Comparison of ENCODE assay signal across 27 mouse cellular contexts in genomic region chr15:89525464-89525863, GRCm38 (mm10). TPM values are rescaled to one million over a fixed set of nuclear protein-coding genes. Genes with fewer than 3 reads are reported as not detected.
DNase-seq lines count a peak whose midpoint lies in the region; ATAC-seq and TF ChIP-seq lines count a peak whose summit lies in the region.
"Had no signal": no experiment of that assay in that cellular context is flagged by ENCODE, and none has a peak within 500 bp of the region (broad histone marks: within the 10 kb centered on the region; RNA-seq: fewer than 3 reads in every experiment).

No protein-coding gene starts in this region.

- 81% methylated on average over 8 of the region's 8 CpGs for WGBS in kidney, adult 2 months

- no peak for DNase-seq in cerebellum, postnatal 4 days (ENCODE audit: low spot score in 2 of 2)
- DNase-seq in brain, adult 2 months (ENCODE audit: low read depth, low spot score) = peak; percentile 95
- peak; percentile 81 for DNase-seq in cerebellum, adult 8-10 months
- peak; percentile 83 for DNase-seq in cerebellum, postnatal 25 days
- DNase-seq in adipocyte (ENCODE audit: low spot score) = no peak
- DNase-seq in embryo, embryonic 11 days = no peak
- no peak for DNase-seq in kidney, adult 2 months
- DNase-seq: adrenal gland, adult 8-10 months; gastrocnemius, postnatal 25 days; heart, postnatal 4 days; kidney, postnatal 14 days; left cerebral cortex, postnatal 4 days; liver, embryonic 13.5 days; lung, adult 18-20 months had no signal

- H3K27me3 ChIP-seq in kidney, adult 2 months (replicated peaks; ENCODE audit: control insufficient read depth, insufficient read depth, low read length) = no peaks in the 10 kb centered on the region

- H3K4me1 ChIP-seq in kidney, adult 2 months (ENCODE audit: control insufficient read depth, insufficient read depth, low read length) = no peaks in the 10 kb centered on the region

- no peak for TF ChIP-seq CTCF in kidney, adult 2 months (conservative IDR thresholded peaks at IDR 0.05; ENCODE audit: insufficient read depth, insufficient read length, low read depth, low read length)

- ATAC-seq in cerebellum, adult (ENCODE audit: insufficient number of reproducible peaks, low FRiP score, low TSS enrichment) = peak; percentile 66
- ATAC-seq: activated CD4-positive, CD25-positive, alpha-beta regulatory T cell, adult 4 months; forebrain, embryonic 14.5 days; intestine, embryonic 16.5 days; lung, postnatal 0 days; midbrain, embryonic 15.5 days had no signal

- H3K27ac ChIP-seq in kidney, adult 2 months (ENCODE audit: insufficient read depth, low read depth, low read length) = no peak overlapping the region
- H3K27ac ChIP-seq: embryonic facial prominence, embryonic 12.5 days; hindbrain, embryonic 13.5 days; limb, embryonic 15.5 days; liver, embryonic 13.5 days; macrophage; midbrain, embryonic 15.5 days; neural tube, embryonic 12.5 days; stomach, embryonic 15.5 days had no signal

- TF ChIP-seq POLR2A in kidney, adult 2 months (IDR thresholded peaks at IDR 0.05; ENCODE audit: low read depth, low read length) = no peak

- no peaks in the 10 kb centered on the region for H3K36me3 ChIP-seq in kidney, adult 2 months (ENCODE audit: control insufficient read depth, insufficient read depth, low read length)
- H3K36me3 ChIP-seq: embryonic facial prominence, embryonic 12.5 days; limb, embryonic 15.5 days; neural tube, embryonic 12.5 days; stomach, embryonic 15.5 days had no signal

- no peak overlapping the region for H3K4me3 ChIP-seq in kidney, adult 2 months (ENCODE audit: insufficient read depth, low read depth, low read length)
- H3K4me3 ChIP-seq: embryonic facial prominence, embryonic 12.5 days; hindbrain, embryonic 13.5 days; liver, embryonic 13.5 days; midbrain, embryonic 15.5 days; neural tube, embryonic 12.5 days; stomach, embryonic 15.5 days had no signal

RNA-seq across cellular contexts. Expression of gene Shank3, which starts 26.0 kb away (rescaled TPM):
- polyA plus RNA-seq in kidney, adult 2 months (2012; rRNA removed) = 18.0 and 19.5 TPM in 2 replicates
- polyA plus RNA-seq: activated CD4-positive, CD25-positive, alpha-beta regulatory T cell, adult 4 months; macrophage had no signal

RNA-seq across cellular contexts. Expression of gene Acr, which starts 42.7 kb away (rescaled TPM):
- polyA plus RNA-seq in kidney, adult 2 months (2012; rRNA removed) = 0.58 and 0.74 TPM in 2 replicates
- polyA plus RNA-seq: activated CD4-positive, CD25-positive, alpha-beta regulatory T cell, adult 4 months; C2C12; limb, embryonic 15.5 days; lung, postnatal 0 days; macrophage had no signal

RNA-seq across cellular contexts. Expression of gene Arsa, which starts 48.2 kb away (rescaled TPM):
- 26.0 and 30.0 TPM in 2 replicates for polyA plus RNA-seq in kidney, adult 2 months (2012; rRNA removed)

Comparison
In these comparisons a context has a peak if more than half of its experiments do, and no peak if none do; other contexts are left out.
1. DNase-seq: peak in brain, adult 2 months (single experiment), cerebellum, adult 8-10 months (single experiment) and cerebellum, postnatal 25 days (2 of 2); none in cerebellum, postnatal 4 days (0 of 2), adipocyte (single experiment), embryo, embryonic 11 days (single experiment) and kidney, adult 2 months (single experiment).